ENCODE assay signal across 9 mouse cellular contexts in genomic region chr5:5693541-5693955, GRCm38 (mm10). TPM values are rescaled to one million over a fixed set of nuclear protein-coding genes. Genes with fewer than 3 reads are reported as not detected.
A peak's percentile ranks its signal among the peaks of the same experiment; 100 is the strongest.
DNase-seq lines count a peak whose midpoint lies in the region; ATAC-seq lines count a peak whose summit lies in the region.
"Had no signal": no experiment of that assay in that cellular context is flagged by ENCODE, and none has a peak within 500 bp of the region (broad histone marks: within the 10 kb centered on the region; RNA-seq: fewer than 3 reads in every experiment).

No protein-coding gene starts in this region.

- no peaks in the 10 kb centered on the region for H3K27me3 ChIP-seq in hindbrain, embryonic 14.5 days (ENCODE audit: control insufficient read depth, insufficient read depth, low read length)
- H3K27me3 ChIP-seq in midbrain, embryonic 14.5 days (ENCODE audit: control insufficient read depth, insufficient read depth, low read length): no peaks in the 10 kb centered on the region

- peak; percentile 64 for ATAC-seq in hindbrain, embryonic 14.5 days (ENCODE audit: low FRiP score)
- ATAC-seq in midbrain, embryonic 14.5 days (ENCODE audit: low FRiP score, low TSS enrichment): no peak; the same call in 1 of the 2 replicates

- no peaks in the 10 kb centered on the region for H3K4me1 ChIP-seq in hindbrain, embryonic 14.5 days (replicated peaks; ENCODE audit: control insufficient read depth, insufficient read depth, low read length)
- peaks cover 4% of the 10 kb centered on the region; the same call in 1 of the 2 replicates for H3K4me1 ChIP-seq in midbrain, embryonic 14.5 days (ENCODE audit: control insufficient read depth, insufficient read depth, low read length)

- H3K9me3 ChIP-seq in hindbrain, embryonic 14.5 days (ENCODE audit: control insufficient read depth, low read length): no peaks in the 10 kb centered on the region
- H3K9me3 ChIP-seq in midbrain, embryonic 14.5 days (ENCODE audit: control insufficient read depth, low read length): no peaks in the 10 kb centered on the region

- peak overlapping the region; percentile 96 for H3K4me2 ChIP-seq in hindbrain, embryonic 14.5 days (replicated peaks)
- H3K4me2 ChIP-seq in midbrain, embryonic 14.5 days (ENCODE audit: low read length): peak overlapping the region; percentile 86

- peak; percentile 40 for DNase-seq in adrenal gland, postnatal 10 days
- DNase-seq in adrenal gland, adult 8-10 months: no peak
- DNase-seq in ovary, postnatal 10 days (ENCODE audit: low spot score): peak; percentile 22
- DNase-seq in ovary, adult 18-20 months (ENCODE audit: low spot score): no peak
- DNase-seq in hindbrain, embryonic 14.5 days (ENCODE audit: low spot score): no peak
- DNase-seq in midbrain, embryonic 14.5 days: peak; percentile 53
- no peak for DNase-seq in thymus, postnatal 36 days
- no peak for DNase-seq in gastrocnemius, postnatal 36 days

- under 1% methylated on average over 18 of the region's 29 CpGs for WGBS in hindbrain, embryonic 14.5 days
- under 1% methylated on average over 26 of the region's 29 CpGs for WGBS in midbrain, embryonic 14.5 days

- peak overlapping the region; percentile 88 for H3K9ac ChIP-seq in hindbrain, embryonic 14.5 days
- H3K9ac ChIP-seq in midbrain, embryonic 14.5 days (replicated peaks; ENCODE audit: low read length): peak overlapping the region; percentile 82

- intact Hi-C loops in gastrocnemius, postnatal 36 days (cut with DNase I): no loop called here

- H3K27ac ChIP-seq in hindbrain, embryonic 14.5 days: no peak overlapping the region
- H3K27ac ChIP-seq in midbrain, embryonic 14.5 days (replicated peaks; ENCODE audit: low read depth, low read length): peak overlapping the region; percentile 49; the same call in 1 of the 2 replicates

- peak overlapping the region; percentile 86 for H3K4me3 ChIP-seq in hindbrain, embryonic 14.5 days (replicated peaks; ENCODE audit: low read length)
- peak overlapping the region; percentile 80 for H3K4me3 ChIP-seq in midbrain, embryonic 14.5 days (replicated peaks; ENCODE audit: low read depth, low read length)

- no peaks in the 10 kb centered on the region for H3K36me3 ChIP-seq in hindbrain, embryonic 14.5 days (replicated peaks; ENCODE audit: control insufficient read depth, insufficient read depth)
- H3K36me3 ChIP-seq in midbrain, embryonic 14.5 days (ENCODE audit: control insufficient read depth, insufficient read depth, low read length): no peaks in the 10 kb centered on the region

RNA-seq across cellular contexts. Expression of gene Steap2, which starts 0.8 kb away (rescaled TPM):
- total RNA-seq in adrenal gland, postnatal 10 days (2021): 10 to 100 TPM; 23.8 to 24.2 TPM
- 10 to 100 TPM; 41.9 to 82.0 (median 64.8) TPM for total RNA-seq in adrenal gland, adult 8-10 months (2022)
- polyA plus RNA-seq in hindbrain, embryonic 14.5 days (2014; fragmentation: Nextera tagmentation; extraction: Ambion mirVana): 6.2 and 7.1 TPM in 2 replicates
- polyA plus RNA-seq in midbrain, embryonic 14.5 days (2014; fragmentation: Nextera tagmentation; extraction: Ambion mirVana): 5.0 and 6.2 TPM in 2 replicates
- total RNA-seq in gastrocnemius, postnatal 36 days (2021): under 1 TPM; 0.30 to 0.71 TPM
- total RNA-seq: common myeloid progenitor, adult 5-6 weeks had no signal

RNA-seq across cellular contexts. Expression of gene Cfap69, which starts 29.5 kb away (rescaled TPM):
- total RNA-seq in adrenal gland, postnatal 10 days (2021): 1 to 10 TPM; 2.6 to 5.0 TPM
- 10 to 100 TPM in 2 of 4 experiments, 1 to 10 TPM in 2; 6.1 to 22.5 (median 12.7) TPM for total RNA-seq in adrenal gland, adult 8-10 months (2022)
- 10.8 and 11.7 TPM in 2 replicates for polyA plus RNA-seq in hindbrain, embryonic 14.5 days (2014; fragmentation: Nextera tagmentation; extraction: Ambion mirVana)
- 8.8 and 12.3 TPM in 2 replicates for polyA plus RNA-seq in midbrain, embryonic 14.5 days (2014; fragmentation: Nextera tagmentation; extraction: Ambion mirVana)
- total RNA-seq in gastrocnemius, postnatal 36 days (2021): under 1 TPM in 1 of 2 experiments, not detected in 1; 0.41 TPM
- total RNA-seq: common myeloid progenitor, adult 5-6 weeks had no signal

RNA-seq across cellular contexts. Expression of gene Steap1, which starts 55.6 kb away (rescaled TPM):
- 10 to 100 TPM; 18.5 to 20.1 TPM for total RNA-seq in adrenal gland, postnatal 10 days (2021)
- total RNA-seq in adrenal gland, adult 8-10 months (2022): 10 to 100 TPM; 28.0 to 35.0 (median 31.5) TPM
- polyA plus RNA-seq in hindbrain, embryonic 14.5 days (2014; fragmentation: Nextera tagmentation; extraction: Ambion mirVana): 2.2 TPM in 2 replicates
- polyA plus RNA-seq in midbrain, embryonic 14.5 days (2014; fragmentation: Nextera tagmentation; extraction: Ambion mirVana): 0.59 and 0.68 TPM in 2 replicates
- total RNA-seq in gastrocnemius, postnatal 36 days (2021): not detected
- total RNA-seq: common myeloid progenitor, adult 5-6 weeks had no signal

Comparison
In these comparisons a context has a peak if more than half of its experiments do, and no peak if none do; other contexts are left out.
1. DNase-seq: peak in adrenal gland, postnatal 10 days (single experiment), ovary, postnatal 10 days (single experiment) and midbrain, embryonic 14.5 days (single experiment); none in adrenal gland, adult 8-10 months (single experiment), ovary, adult 18-20 months (single experiment), hindbrain, embryonic 14.5 days (single experiment), thymus, postnatal 36 days (0 of 2) and gastrocnemius, postnatal 36 days (0 of 2).
2. RNA of gene Steap2, which starts 0.8 kb away (total RNA-seq): 41.9 to 82.0 TPM in adrenal gland, adult 8-10 months and 23.8 to 24.2 TPM in adrenal gland, postnatal 10 days; 0.30 to 0.71 TPM in gastrocnemius, postnatal 36 days; every median in the first group is over 10 times any median in the second.
3. RNA of gene Steap1, which starts 55.6 kb away (total RNA-seq): 28.0 to 35.0 TPM in adrenal gland, adult 8-10 months and 18.5 to 20.1 TPM in adrenal gland, postnatal 10 days; not detected in gastrocnemius, postnatal 36 days; every median in the first group is over 10 times any median in the second.